Mouse (Mus musculus) C2C12 (cell line): ENCODE data around the gene Spock2.

Source experiments
- CTCF ChIP-seq: IDR thresholded peaks from one replicate; pipeline ENCODE4 v1.5.1; 2011; ENCODE audit not compliant: control insufficient read depth, insufficient read depth, insufficient read length
- MAX ChIP-seq: IDR thresholded peaks from one replicate; pipeline ENCODE4 v1.6.1; 2011; ENCODE audit warnings: mild to moderate bottlenecking, control low read depth

GRCm38 (mm10) chr10:60105391-60106145 is 451 bp upstream of the Spock2 start:
- TF ChIP-seq CTCF (no peak), MAX (no peak)
